Mouse (Mus musculus) natural killer cell, adult 2 months (primary cell): ENCODE measurements at regions not wholly inside any gene's neighbourhood (a gene's known extent, or its start where the extent isn't known, plus 50 kb on each side); places are given as distances from the start of the nearest gene placed in this dataset.

Experiments
- DNase-seq, 2 experiments: peaks; one replicate each; pipeline ENCODE4 v3.0.0; 2022; ENCODE audit warnings: low spot score in 2 of 2

GRCm38 (mm10) chr5:133686206-133686605, 413.3 kb upstream of the Castor2 start:
- no peak for DNase-seq

GRCm38 (mm10) chr5:133683021-133683420, 416.5 kb upstream of the Castor2 start:
- no peak for DNase-seq

GRCm38 (mm10) chr5:133676791-133677450, 422.6 kb upstream of the Castor2 start:
- DNase-seq: no peak

DNA sequence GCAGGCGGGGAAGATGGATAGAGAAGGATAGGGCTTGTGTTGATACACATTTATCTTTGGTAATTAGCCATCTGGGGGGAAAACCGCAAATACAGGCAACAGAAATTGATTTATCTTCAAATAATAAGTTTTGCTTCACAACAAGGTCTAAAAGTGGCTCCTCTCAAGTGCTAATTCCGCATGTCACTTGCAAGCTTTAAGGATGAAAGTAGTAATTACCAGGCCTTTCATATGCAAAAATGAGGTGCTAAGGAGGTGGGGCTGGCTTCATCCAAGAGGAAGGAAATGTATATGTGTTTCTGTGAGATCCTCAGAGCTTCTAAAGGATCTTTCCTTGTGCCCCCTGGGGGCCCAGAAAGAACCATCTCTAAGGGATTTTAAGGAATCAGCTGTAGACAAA, 423.9 kb upstream of the Castor2 start:
- DNase-seq: no peak

DNA sequence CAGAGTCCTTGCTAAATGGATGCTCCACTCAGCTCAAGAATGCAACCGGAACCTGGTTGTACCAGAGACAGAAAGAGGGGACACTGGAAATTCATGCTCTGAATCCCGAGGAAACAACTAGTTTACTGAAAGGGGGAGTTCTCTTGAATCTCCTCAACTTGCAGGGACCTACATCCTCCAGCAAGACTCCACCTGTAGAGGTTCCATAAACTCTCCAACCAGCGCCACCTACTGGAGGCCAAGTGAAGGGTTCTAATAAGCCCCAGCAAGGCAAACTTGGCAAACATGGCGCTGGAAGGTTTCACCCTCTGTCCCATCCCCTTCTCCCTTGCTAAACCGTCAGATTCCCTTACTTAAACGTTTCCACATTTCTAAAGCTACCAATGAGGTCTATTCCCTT, 433.0 kb upstream of the Castor2 start:
- DNase-seq: no peak

GRCm38 (mm10) chr5:133662474-133663256, 436.8 kb upstream of the Castor2 start:
- no peak for DNase-seq

DNA sequence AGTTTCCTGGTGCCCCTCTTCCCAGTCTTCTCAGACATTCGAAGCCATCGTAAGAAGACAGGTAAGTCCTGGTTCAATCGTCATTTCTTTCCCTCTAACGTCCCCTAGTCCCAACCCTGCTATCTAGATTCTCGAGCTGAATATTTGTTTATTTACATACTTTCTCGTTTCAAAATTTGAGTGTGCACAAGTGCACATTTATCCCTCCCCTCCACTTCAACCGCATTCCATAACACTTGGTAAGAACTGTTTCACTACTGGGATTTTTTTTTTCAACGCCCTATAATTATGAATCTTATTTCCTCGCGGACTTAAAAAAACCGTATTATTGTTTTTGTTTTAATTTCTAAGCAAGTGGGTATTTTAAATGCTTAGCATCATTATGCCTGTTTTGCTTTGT, 439.2 kb upstream of the Castor2 start:
- DNase-seq: no peak

GRCm38 (mm10) chr5:133656837-133657236, 442.7 kb upstream of the Castor2 start:
- no peak for DNase-seq

- DNase-seq: no peak
These were observed 446.1 kb upstream of the Castor2 start for GRCm38 (mm10) chr5:133653431-133653830.

- DNase-seq: no peak
These were observed 449.3 kb upstream of the Castor2 start for GRCm38 (mm10) chr5:133650246-133650645.

GRCm38 (mm10) chr5:133645696-133646195, 453.8 kb upstream of the Castor2 start:
- no peak for DNase-seq

DNA sequence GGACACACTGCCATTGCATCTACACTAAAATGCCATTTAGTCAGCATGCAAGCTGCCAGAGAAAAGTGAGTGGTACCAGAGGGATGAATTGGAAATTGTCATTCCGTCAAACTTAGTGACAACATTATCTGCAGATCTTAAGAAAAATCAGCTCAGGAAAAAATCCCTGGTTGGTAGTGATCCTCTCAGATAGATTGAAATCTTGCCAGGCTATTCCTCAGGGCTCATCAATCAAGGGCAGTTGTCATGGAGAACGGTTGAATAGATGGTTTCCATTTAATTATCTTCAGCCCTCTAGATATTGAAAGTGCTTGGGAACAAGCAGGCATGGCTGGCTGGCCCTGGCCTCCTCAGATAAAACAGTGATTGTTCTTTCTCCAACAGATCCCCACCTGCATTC, 456.2 kb upstream of the Castor2 start:
- no peak for DNase-seq

- DNase-seq: no peak
These were observed 465.0 kb upstream of the Castor2 start for GRCm38 (mm10) chr5:133634481-133634880.

GRCm38 (mm10) chr5:133631812-133632211, 467.7 kb upstream of the Castor2 start:
- DNase-seq: no peak

- DNase-seq: no peak
These were observed 480.2 kb upstream of the Castor2 start for GRCm38 (mm10) chr5:133619347-133619746.

- no peak for DNase-seq
These were observed 498.2 kb upstream of the Castor2 start for GRCm38 (mm10) chr5:133601241-133601739.

DNA sequence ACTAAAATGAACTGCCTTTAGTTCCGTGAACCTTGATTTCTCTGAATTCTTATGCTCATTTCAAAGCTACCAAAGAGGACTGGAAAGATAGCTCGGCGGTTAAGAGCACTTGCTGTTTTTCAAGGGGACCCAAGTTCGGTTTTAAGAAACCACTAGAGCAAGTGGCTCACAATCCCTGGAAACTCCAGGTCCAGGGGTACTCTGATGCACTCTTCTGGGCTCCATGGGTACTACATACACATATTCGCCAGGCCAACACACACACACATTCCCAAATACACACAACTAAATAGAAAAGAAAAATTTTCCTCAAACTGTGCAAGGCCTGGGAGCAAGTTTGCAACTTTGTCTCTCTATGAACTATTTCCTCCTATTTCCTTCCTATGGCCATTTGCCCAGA, 498.9 kb upstream of the Castor2 start:
- no peak for DNase-seq

DNA sequence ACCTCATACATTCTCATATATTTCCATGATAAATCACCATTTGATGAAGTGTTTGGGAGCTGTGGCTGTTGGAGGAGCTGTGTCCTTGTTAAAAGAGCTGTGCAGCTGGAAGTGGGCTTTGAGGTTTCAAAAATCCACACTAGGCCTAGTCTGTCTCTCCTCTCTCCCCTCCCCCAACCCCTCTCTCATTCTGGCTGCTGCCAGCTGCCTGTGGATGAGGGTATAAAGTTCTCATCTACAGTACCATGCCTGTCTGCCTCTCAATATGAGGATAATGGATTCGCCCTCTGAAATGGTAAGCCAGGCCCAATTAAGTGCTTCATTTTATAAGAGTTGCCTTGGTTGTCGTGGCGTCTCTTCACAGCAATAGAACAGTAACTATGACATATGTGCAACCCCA, 501.4 kb upstream of the Castor2 start:
- DNase-seq: no peak

GRCm38 (mm10) chr5:133586492-133586891, 513.0 kb upstream of the Castor2 start:
- DNase-seq: no peak

DNA sequence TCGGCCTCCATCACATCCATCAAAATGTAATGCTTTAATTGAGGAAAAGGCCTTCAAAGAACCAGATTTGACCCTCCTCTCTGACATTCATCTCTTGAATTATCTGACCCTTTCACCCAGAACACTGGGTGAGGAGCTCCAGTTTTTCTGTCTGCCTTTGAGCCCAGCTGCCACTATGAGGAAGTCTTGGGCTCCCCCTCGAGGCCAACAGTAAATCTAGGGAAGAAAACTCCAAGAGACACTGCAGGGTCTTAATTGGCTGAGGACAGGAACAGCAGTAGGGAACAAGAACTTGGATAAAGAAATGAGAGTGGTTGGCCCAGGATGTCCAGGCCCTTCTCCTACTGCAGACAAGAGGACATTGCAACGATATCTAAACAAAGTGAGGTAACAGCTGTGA, 514.3 kb upstream of the Castor2 start:
- no peak for DNase-seq

- DNase-seq: no peak
These were observed 522.9 kb upstream of the Castor2 start for GRCm38 (mm10) chr5:133576595-133576994.

GRCm38 (mm10) chr5:133569096-133569495, 530.4 kb upstream of the Castor2 start:
- DNase-seq: no peak

DNA sequence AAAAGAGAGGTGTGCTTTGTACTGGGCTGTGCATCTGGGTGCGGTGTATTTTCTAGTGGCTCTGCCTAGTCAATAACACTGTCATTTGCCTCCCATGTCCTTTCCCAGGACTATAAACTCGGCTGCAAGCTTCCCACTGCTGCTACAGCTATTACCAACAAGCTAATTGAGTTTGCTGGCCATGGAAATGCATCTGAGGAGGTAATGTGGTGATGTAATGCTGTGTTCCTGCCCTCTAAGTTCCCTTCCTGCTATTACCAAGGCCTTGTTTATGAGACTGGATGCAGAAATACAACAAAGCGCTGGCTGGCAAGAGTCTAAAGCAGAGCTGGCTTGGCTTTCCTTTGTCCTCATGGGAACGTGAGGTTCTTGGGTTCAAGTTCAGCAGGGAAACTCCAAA, 533.0 kb upstream of the Castor2 start:
- no peak for DNase-seq
